Mouse (Mus musculus) heart, embryonic 16.5 days (tissue): Measurements from ENCODE around the gene Usp33. TPM values are rescaled to one million over a fixed set of nuclear protein-coding genes. Genes with fewer than 3 reads are reported as not detected.
A peak's percentile ranks its signal among the peaks of the same experiment; 100 is the strongest.

Experiments used
- ATAC-seq: fragments of 200-750 bp; cut with Nextera tagmentation; replicated peaks from 2 replicates; pipeline ENCODE4 v1.8.0; 2017; ENCODE audit warnings: moderate number of reproducible peaks; ENCODE audit not compliant: insufficient read depth, low FRiP score; ENCODE audit errors: extremely low read depth
- H3K27ac ChIP-seq: fragments of 300-500 bp; sonication (generic); 2 replicates; pipeline ENCODE4 v1.5.1; 2014; ENCODE audit warnings: mild to moderate bottlenecking, low read length, control low read depth, moderate library complexity
- H3K27me3 ChIP-seq: fragments of 300-500 bp; sonication (generic); 2 replicates; pipeline ENCODE4 v1.6.1; 2014; ENCODE audit warnings: low read length, mixed read lengths; ENCODE audit not compliant: control insufficient read depth, insufficient read depth
- H3K36me3 ChIP-seq: fragments of 300-500 bp; sonication (generic); 2 replicates; pipeline ENCODE4 v1.6.1; 2014; ENCODE audit not compliant: control insufficient read depth, insufficient read depth
- H3K4me1 ChIP-seq: fragments of 300-500 bp; sonication (generic); 2 replicates; pipeline ENCODE4 v1.6.1; 2014; ENCODE audit warnings: low read length, mixed read lengths; ENCODE audit not compliant: control insufficient read depth, insufficient read depth
- H3K4me2 ChIP-seq: fragments of 300-500 bp; sonication (generic); 2 replicates; pipeline ENCODE4 v1.6.1; 2014; ENCODE audit warnings: low read depth, mild to moderate bottlenecking, control low read depth, low read length
- H3K4me3 ChIP-seq: fragments of 300-500 bp; sonication (generic); 2 replicates; pipeline ENCODE4 v1.5.1; 2014; ENCODE audit warnings: mild to moderate bottlenecking, control low read depth, low read length
- H3K9ac ChIP-seq: fragments of 300-500 bp; sonication (generic); 2 replicates; pipeline ENCODE4 v1.6.1; 2014; ENCODE audit warnings: low read length, control low read depth
- H3K9me3 ChIP-seq: fragments of 300-500 bp; sonication (generic); replicated peaks from 2 replicates; pipeline ENCODE4 v1.6.1; 2016; ENCODE audit warnings: low read length; ENCODE audit not compliant: control insufficient read depth
- WGBS: fragments of 180-500 bp; shearing (Covaris S2); extraction: QIAGEN DNeasy Blood & Tissue Kit; methylation state at CpG from one replicate; pipeline ENCODE4 v1.1.7; 2014; 5-methylcytosine and 5-hydroxymethylcytosine counted together
- polyA plus RNA-seq: library from polyadenylated mRNA; unstranded; fragments of >200 nt; fragmentation: Nextera tagmentation; extraction: Ambion mirVana; gene quantifications from 2 replicates; pipeline ENCODE4 v1.2.1, GENCODE M21; 2015

The Usp33 gene
- polyA plus RNA-seq = 28.0 and 29.3 TPM in 2 replicates

DNA sequence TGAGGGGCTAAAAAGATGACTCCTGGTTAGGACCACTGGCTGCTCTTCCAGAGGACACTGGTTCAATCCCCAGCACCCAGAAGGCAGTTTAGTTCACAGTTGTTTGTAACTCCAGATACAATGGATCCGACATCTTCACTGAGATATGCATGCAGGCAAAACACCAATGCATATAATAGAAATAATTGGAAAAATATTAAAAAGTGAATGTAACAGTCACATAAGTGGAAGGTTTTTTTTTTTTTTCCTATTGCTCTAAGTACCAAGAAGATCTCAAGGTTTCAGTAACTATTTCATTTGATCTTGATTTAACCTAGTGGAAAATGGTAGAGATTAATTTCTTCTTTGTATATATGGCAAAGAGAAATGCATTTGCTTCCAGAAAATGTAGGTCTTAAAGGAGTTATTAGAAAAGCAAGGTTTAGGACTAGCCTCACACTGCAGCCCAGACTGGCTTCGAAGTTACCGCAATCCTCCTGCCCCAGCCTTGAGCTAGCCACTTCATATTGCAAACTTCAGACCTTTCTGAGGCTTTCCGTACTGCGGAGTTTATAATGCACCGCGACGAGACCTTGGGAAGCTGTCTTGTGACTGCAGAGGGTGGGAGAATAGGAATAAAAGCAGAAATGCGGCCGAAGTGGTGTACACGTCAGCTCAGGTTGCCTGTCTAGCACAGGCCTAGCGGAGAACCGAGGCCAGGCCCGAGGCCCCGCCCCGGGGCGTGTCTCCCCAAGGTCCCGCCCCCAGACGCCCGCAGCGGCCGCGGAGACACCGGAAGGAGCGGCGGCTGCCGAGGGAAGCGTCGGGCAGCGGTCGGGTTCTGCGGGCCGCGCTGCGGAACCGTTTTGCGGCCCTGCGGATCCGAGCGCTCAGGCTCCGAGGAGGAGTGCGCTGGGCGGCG lies at the start of gene Usp33:
Gene Usp33 (plus strand): TSS at position 747 of the 901 bp plus-strand sequence.
- peak within 1 kb of the TSS; percentile 73 for H3K27ac ChIP-seq
- 7% methylated on average over 41 of the region's 44 CpGs for WGBS
- peak within 1 kb of the TSS; percentile 86 for H3K9ac ChIP-seq
- no peaks in the 10 kb centered on the region for H3K9me3 ChIP-seq
- ATAC-seq = peak; percentile 98
- H3K4me1 ChIP-seq = peaks cover 15% of the 10 kb centered on the region
- peak within 1 kb of the TSS; percentile 76 for H3K4me3 ChIP-seq
- H3K4me2 ChIP-seq = peak within 1 kb of the TSS; percentile 77
- no peaks in the 10 kb centered on the region for H3K27me3 ChIP-seq
- no peaks in the 10 kb centered on the region for H3K36me3 ChIP-seq

DNA sequence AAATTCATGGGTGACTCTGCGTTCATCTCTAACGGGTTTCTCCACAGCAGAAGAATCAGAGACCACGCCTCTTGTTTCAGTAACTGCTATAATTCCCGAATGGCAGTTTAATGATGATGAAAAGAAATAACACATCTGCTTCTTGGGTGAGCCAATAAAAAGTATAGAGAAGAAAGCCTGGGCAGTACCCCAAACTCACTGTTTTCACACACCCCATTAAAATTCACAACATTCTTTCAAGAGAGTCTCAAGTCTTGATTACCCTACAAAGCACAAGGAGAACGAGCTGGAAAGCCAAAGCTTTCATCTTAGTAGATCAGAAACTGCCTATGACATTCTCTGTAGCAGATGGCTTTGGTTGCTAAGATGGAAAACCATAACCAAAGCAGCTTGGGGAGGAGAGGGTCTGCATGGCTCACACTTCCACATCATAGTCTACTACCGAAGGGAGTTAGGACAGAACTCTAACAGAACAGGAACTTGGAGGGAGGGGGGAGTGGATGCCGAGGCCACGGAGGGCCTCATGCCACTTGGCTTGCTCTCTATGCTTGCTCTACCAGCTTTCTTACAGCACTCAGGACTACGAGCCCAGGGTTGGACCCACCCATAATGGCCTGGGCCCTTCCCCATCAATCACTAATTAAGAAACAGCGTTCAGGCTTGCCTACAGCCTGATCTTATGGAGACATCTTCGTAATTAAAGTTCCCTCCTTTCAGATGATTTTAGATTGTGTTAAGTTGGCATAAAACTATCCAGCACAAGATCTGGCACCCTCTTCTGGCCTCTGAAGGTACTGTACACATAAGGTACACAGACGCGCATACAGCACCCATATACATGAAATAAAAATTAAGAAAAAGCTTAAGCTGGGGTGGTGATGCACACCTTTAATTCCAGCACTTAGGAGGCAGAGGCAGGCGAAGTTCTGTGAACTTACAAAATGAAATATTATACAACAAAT lies 45.6 kb upstream of the Usp33 start:
- no peak overlapping the region for H3K4me3 ChIP-seq
- peaks cover 26% of the 10 kb centered on the region for H3K4me1 ChIP-seq
- 85% methylated on average over 14 of the region's 14 CpGs for WGBS
- ATAC-seq = no peak
- no peak overlapping the region; the same call in 1 of the 2 replicates for H3K27ac ChIP-seq
- peaks cover 13% of the 10 kb centered on the region for H3K36me3 ChIP-seq
- no peak overlapping the region for H3K4me2 ChIP-seq
- no peaks in the 10 kb centered on the region for H3K27me3 ChIP-seq
- no peak overlapping the region for H3K9ac ChIP-seq
- H3K9me3 ChIP-seq = no peaks in the 10 kb centered on the region; the same call in 1 of the 2 replicates

- Histone ChIP-seq H3K4me2 (no peak overlapping the region), H3K9me3 (no peaks in the 10 kb centered on the region; the same call in 1 of the 2 replicates), H3K4me1 (peaks cover 45% of the 10 kb centered on the region), H3K27ac (peak overlapping the region; percentile 98), H3K4me3 (no peak overlapping the region), H3K9ac (no peak overlapping the region), H3K27me3 (no peaks in the 10 kb centered on the region), H3K36me3 (peaks cover 7% of the 10 kb centered on the region; the same call in 1 of the 2 replicates)
- no peak for ATAC-seq
- WGBS = 56% methylated on average over 9 of the region's 9 CpGs
Measured at GRCm38 (mm10) chr3:152302991-152303390, 43.3 kb upstream of the Usp33 start.

GRCm38 (mm10) chr3:152304093-152304815 lies 42.0 kb upstream of the Usp33 start:
- no peak overlapping the region for H3K4me3 ChIP-seq
- H3K9me3 ChIP-seq = no peaks in the 10 kb centered on the region; the same call in 1 of the 2 replicates
- H3K4me2 ChIP-seq = peak overlapping the region; percentile 39; the same call in 1 of the 2 replicates
- peaks cover 7% of the 10 kb centered on the region; the same call in 1 of the 2 replicates for H3K36me3 ChIP-seq
- peaks cover 54% of the 10 kb centered on the region for H3K4me1 ChIP-seq
- ATAC-seq = peak; percentile 90
- peak overlapping the region; percentile 98 for H3K27ac ChIP-seq
- H3K27me3 ChIP-seq = no peaks in the 10 kb centered on the region
- H3K9ac ChIP-seq = peak overlapping the region; percentile 58
- 19% methylated on average over 6 of the region's 6 CpGs for WGBS

DNA sequence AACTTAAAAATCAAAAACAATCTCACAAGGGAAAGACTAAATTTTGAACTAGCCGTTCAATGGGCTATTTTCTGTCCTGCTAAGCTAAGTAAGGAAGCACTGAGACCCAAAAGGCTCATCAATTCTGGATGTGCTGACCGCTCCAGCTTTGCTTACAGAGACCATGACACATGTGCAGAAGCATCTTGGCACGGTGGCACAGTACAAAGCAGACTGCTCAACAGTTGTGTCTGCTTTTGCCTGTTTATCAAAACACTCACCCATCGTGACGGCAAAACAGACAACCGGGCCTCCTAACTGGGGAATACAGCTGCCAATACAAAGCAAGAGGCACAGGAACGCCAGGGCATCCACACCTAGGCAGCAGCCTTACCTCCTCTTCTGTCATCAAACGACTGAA lies 41.2 kb upstream of the Usp33 start:
- 36% methylated on average over 8 of the region's 8 CpGs for WGBS
- ATAC-seq = 0 out of 2 replicates have a peak, but pooled peaks have one; percentile 9
- Histone ChIP-seq H3K27me3 (no peaks in the 10 kb centered on the region), H3K4me1 (peaks cover 63% of the 10 kb centered on the region), H3K4me3 (no peak overlapping the region), H3K9me3 (no peaks in the 10 kb centered on the region; the same call in 1 of the 2 replicates), H3K36me3 (peaks cover 7% of the 10 kb centered on the region; the same call in 1 of the 2 replicates), H3K9ac (peak overlapping the region; percentile 58), H3K27ac (peak overlapping the region; percentile 98), H3K4me2 (no peak overlapping the region; the same call in 1 of the 2 replicates)

DNA sequence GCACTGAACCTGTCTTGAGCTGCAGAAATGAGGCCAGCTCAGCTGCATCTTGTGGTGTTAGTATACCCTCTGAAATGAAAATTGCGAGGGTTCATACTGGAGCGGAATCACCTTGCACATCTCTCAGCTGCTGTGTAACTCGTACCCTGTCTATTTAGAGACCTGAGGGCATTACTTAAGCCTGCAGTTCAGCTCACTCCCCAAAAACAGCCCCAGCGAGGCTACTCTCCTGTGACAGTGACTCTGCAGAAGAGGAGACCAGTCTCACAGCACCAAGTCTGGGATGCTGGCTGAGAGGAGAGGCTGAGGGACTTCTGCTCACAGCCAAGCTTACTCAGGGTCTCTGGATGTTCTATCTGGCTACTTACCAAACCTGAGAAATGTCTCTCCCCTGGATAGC lies 40.3 kb upstream of the Usp33 start:
- Histone ChIP-seq H3K36me3 (peaks cover 7% of the 10 kb centered on the region; the same call in 1 of the 2 replicates), H3K9ac (peak overlapping the region; percentile 41)
- no peak for ATAC-seq

DNA sequence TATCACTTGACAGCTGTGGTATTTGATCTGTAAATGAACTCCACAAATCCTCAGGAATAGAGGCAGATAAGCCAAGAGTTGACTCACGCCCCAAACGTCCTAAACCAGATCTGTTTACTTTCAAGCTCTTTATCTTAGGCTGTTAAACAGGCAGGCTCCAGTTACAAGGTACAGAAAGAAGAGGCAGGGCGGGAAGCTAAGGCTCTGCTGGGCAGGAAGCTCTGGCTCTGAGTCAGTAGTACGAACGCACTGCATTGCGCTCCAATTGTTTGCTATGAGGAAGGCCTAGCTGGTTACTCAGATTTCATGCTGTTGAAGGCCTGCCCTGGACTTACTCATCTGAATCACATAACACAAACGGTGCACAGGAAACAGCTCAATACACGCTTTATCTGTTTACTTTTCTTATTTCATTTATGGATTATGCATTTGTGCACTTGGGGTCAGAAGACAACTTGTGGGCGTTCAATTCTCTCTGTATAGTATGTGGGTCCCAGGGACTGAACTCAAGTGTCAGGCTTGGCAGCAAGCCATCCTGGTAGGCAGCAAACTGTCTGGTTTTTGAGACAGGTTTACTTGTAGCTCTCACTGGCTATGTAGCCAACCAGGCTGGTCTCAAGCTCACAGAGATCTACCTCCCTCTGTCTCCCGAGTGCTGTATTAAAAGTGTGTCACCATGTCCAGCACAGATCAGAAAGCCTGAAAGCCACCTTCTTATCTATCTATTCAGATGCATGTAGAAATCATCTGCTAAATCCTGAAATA lies 37.6 kb upstream of the Usp33 start:
- Histone ChIP-seq H3K36me3 (no peaks in the 10 kb centered on the region), H3K4me1 (peaks cover 60% of the 10 kb centered on the region), H3K4me2 (peak overlapping the region; percentile 17; the same call in 1 of the 2 replicates), H3K4me3 (no peak overlapping the region), H3K9me3 (no peaks in the 10 kb centered on the region), H3K27ac (peak overlapping the region; percentile 99), H3K9ac (peak overlapping the region; percentile 61), H3K27me3 (no peaks in the 10 kb centered on the region)
- WGBS = 11% methylated on average over 10 of the region's 10 CpGs
- peak; percentile 69 for ATAC-seq

More for the DNA sequence above, 40.3 kb upstream of the Usp33 start:
- Histone ChIP-seq H3K27ac (peak overlapping the region; percentile 98), H3K4me2 (no peak overlapping the region), H3K27me3 (no peaks in the 10 kb centered on the region), H3K4me3 (no peak overlapping the region), H3K4me1 (peaks cover 67% of the 10 kb centered on the region), H3K9me3 (no peaks in the 10 kb centered on the region; the same call in 1 of the 2 replicates)
- 69% methylated on average over 4 of the region's 4 CpGs for WGBS
